In genomic region chr12:85150321-85151001, GRCm38 (mm10) we compare ENCODE assay signal across 7 mouse cellular contexts. TPM values are rescaled to one million over a fixed set of nuclear protein-coding genes. Genes with fewer than 3 reads are reported as not detected.
DNase-seq lines count a peak whose midpoint lies in the region; ATAC-seq and TF ChIP-seq lines count a peak whose summit lies in the region.

No protein-coding gene starts in this region.

- H3K36me3 ChIP-seq in lung, embryonic 16.5 days (ENCODE audit: control insufficient read depth, insufficient read depth, low read length) = no peaks in the 10 kb centered on the region
- H3K36me3 ChIP-seq in forebrain, postnatal 0 days (ENCODE audit: insufficient read depth) = peaks cover 12% of the 10 kb centered on the region
- H3K36me3 ChIP-seq in liver, embryonic 13.5 days = no peaks in the 10 kb centered on the region
- H3K36me3 ChIP-seq in stomach, embryonic 16.5 days (ENCODE audit: control insufficient read depth, insufficient read depth, low read length) = no peaks in the 10 kb centered on the region

- no peak for DNase-seq in lung, postnatal 10 days
- no peak for DNase-seq in forebrain, postnatal 0 days
- DNase-seq in liver, embryonic 13.5 days = no peak
- no peak for DNase-seq in spleen, postnatal 14 days (ENCODE audit: low spot score in 2 of 2)
- no peak for DNase-seq in gastrocnemius, postnatal 25 days

- WGBS in lung, embryonic 16.5 days = 8% methylated on average over 20 of the region's 20 CpGs
- WGBS in forebrain, postnatal 0 days = 8% methylated on average over 20 of the region's 20 CpGs
- 20% methylated on average over 20 of the region's 20 CpGs for WGBS in liver, embryonic 13.5 days (ENCODE audit: insufficient replicate concordance)
- WGBS in stomach, embryonic 16.5 days = 17% methylated on average over 20 of the region's 20 CpGs

- peak overlapping the region; percentile 24 for H3K4me3 ChIP-seq in lung, embryonic 16.5 days (ENCODE audit: low read length)
- peak overlapping the region; percentile 64 for H3K4me3 ChIP-seq in forebrain, postnatal 0 days (ENCODE audit: low read depth, low read length)
- H3K4me3 ChIP-seq in liver, embryonic 13.5 days (replicated peaks) = peak overlapping the region; percentile 38
- peak overlapping the region; percentile 26 for H3K4me3 ChIP-seq in stomach, embryonic 16.5 days (replicated peaks; ENCODE audit: low read length)

- peaks cover 5% of the 10 kb centered on the region; the same call in 1 of the 2 replicates for H3K27me3 ChIP-seq in lung, embryonic 16.5 days (ENCODE audit: control insufficient read depth, insufficient read depth, low read depth, low read length)
- no peaks in the 10 kb centered on the region for H3K27me3 ChIP-seq in forebrain, postnatal 0 days (ENCODE audit: insufficient read depth, low read length)
- H3K27me3 ChIP-seq in liver, embryonic 13.5 days = peaks cover 27% of the 10 kb centered on the region
- H3K27me3 ChIP-seq in stomach, embryonic 16.5 days (ENCODE audit: control insufficient read depth, insufficient read depth, low read length) = peaks cover 15% of the 10 kb centered on the region

- TF ChIP-seq CTCF in forebrain, postnatal 0 days (IDR thresholded peaks at IDR 0.05; ENCODE audit: low read depth) = no peak

- no peak overlapping the region for H3K27ac ChIP-seq in lung, embryonic 16.5 days (ENCODE audit: low read length)
- H3K27ac ChIP-seq in forebrain, postnatal 0 days (ENCODE audit: low read depth, low read length) = peak overlapping the region; percentile 59
- H3K27ac ChIP-seq in liver, embryonic 13.5 days = no peak overlapping the region
- no peak overlapping the region for H3K27ac ChIP-seq in stomach, embryonic 16.5 days (ENCODE audit: low read length)

- no peak for ATAC-seq in lung, embryonic 16.5 days (ENCODE audit: low read depth)
- ATAC-seq in forebrain, postnatal 0 days = no peak; the same call in 1 of the 2 replicates
- ATAC-seq in liver, embryonic 13.5 days (ENCODE audit: low read depth) = no peak
- no peak for ATAC-seq in stomach, embryonic 16.5 days (ENCODE audit: insufficient read depth, low FRiP score)

- peak overlapping the region; percentile 50 for H3K4me2 ChIP-seq in lung, embryonic 16.5 days (ENCODE audit: low read depth, low read length)
- H3K4me2 ChIP-seq in forebrain, postnatal 0 days (ENCODE audit: low read depth) = peak overlapping the region; percentile 79
- peak overlapping the region; percentile 65 for H3K4me2 ChIP-seq in liver, embryonic 13.5 days
- peak overlapping the region; percentile 44 for H3K4me2 ChIP-seq in stomach, embryonic 16.5 days (ENCODE audit: low read depth, low read length)

- H3K4me1 ChIP-seq in lung, embryonic 16.5 days (replicated peaks; ENCODE audit: control insufficient read depth, insufficient read depth, low read length) = peaks cover 25% of the 10 kb centered on the region
- peaks cover 7% of the 10 kb centered on the region; the same call in 1 of the 2 replicates for H3K4me1 ChIP-seq in forebrain, postnatal 0 days (ENCODE audit: insufficient read depth)
- H3K4me1 ChIP-seq in liver, embryonic 13.5 days (replicated peaks) = peaks cover 17% of the 10 kb centered on the region
- H3K4me1 ChIP-seq in stomach, embryonic 16.5 days (ENCODE audit: control insufficient read depth, insufficient read depth, low read length) = peaks cover 16% of the 10 kb centered on the region

- peak overlapping the region; percentile 2 for H3K9ac ChIP-seq in lung, embryonic 16.5 days (ENCODE audit: low read length)
- H3K9ac ChIP-seq in forebrain, postnatal 0 days = peak overlapping the region; percentile 83
- peak overlapping the region; percentile 56 for H3K9ac ChIP-seq in liver, embryonic 13.5 days
- peak overlapping the region; percentile 39 for H3K9ac ChIP-seq in stomach, embryonic 16.5 days (ENCODE audit: low read length)

- no peaks in the 10 kb centered on the region for H3K9me3 ChIP-seq in lung, embryonic 16.5 days (ENCODE audit: control insufficient read depth, low read length)
- H3K9me3 ChIP-seq in forebrain, postnatal 0 days (ENCODE audit: low read length) = no peaks in the 10 kb centered on the region
- no peaks in the 10 kb centered on the region for H3K9me3 ChIP-seq in liver, embryonic 13.5 days (replicated peaks)
- no peaks in the 10 kb centered on the region for H3K9me3 ChIP-seq in stomach, embryonic 16.5 days (replicated peaks; ENCODE audit: control insufficient read depth, low read length)

RNA-seq across cellular contexts. Expression of gene Rps6kl1, which starts 0.6 kb away (rescaled TPM):
- 0.94 and 1.6 TPM in 2 replicates for polyA plus RNA-seq in lung, embryonic 16.5 days (2015; fragmentation: Nextera tagmentation; extraction: Ambion mirVana)
- total RNA-seq in forebrain, postnatal 0 days (2014; rRNA removed) = 32.9 and 33.8 TPM in 2 replicates
- polyA plus RNA-seq in forebrain, postnatal 0 days (2015; fragmentation: Nextera tagmentation; extraction: Ambion mirVana) = 28.9 and 31.6 TPM in 2 replicates
- 0.73 and 0.74 TPM in 2 replicates for polyA plus RNA-seq in liver, embryonic 13.5 days (2015; fragmentation: Nextera tagmentation; extraction: Ambion mirVana)
- polyA plus RNA-seq in stomach, embryonic 16.5 days (2015; fragmentation: Nextera tagmentation; extraction: Ambion mirVana) = 1.3 and 1.8 TPM in 2 replicates
- total RNA-seq in gastrocnemius, postnatal 25 days (2021) = 1 to 10 TPM in 1 of 2 experiments, under 1 TPM in 1; 0.95 to 1.1 TPM

RNA-seq across cellular contexts. Expression of gene Pgf, which starts 27.1 kb away (rescaled TPM):
- 9.7 and 9.9 TPM in 2 replicates for polyA plus RNA-seq in lung, embryonic 16.5 days (2015; fragmentation: Nextera tagmentation; extraction: Ambion mirVana)
- 5.3 and 7.8 TPM in 2 replicates for total RNA-seq in forebrain, postnatal 0 days (2014; rRNA removed)
- polyA plus RNA-seq in forebrain, postnatal 0 days (2015; fragmentation: Nextera tagmentation; extraction: Ambion mirVana) = 7.6 and 8.9 TPM in 2 replicates
- 0.50 and 0.60 TPM in 2 replicates for polyA plus RNA-seq in liver, embryonic 13.5 days (2015; fragmentation: Nextera tagmentation; extraction: Ambion mirVana)
- 14.9 and 16.3 TPM in 2 replicates for polyA plus RNA-seq in stomach, embryonic 16.5 days (2015; fragmentation: Nextera tagmentation; extraction: Ambion mirVana)
- total RNA-seq in gastrocnemius, postnatal 25 days (2021) = 1 to 10 TPM; 1.3 to 1.8 TPM

RNA-seq across cellular contexts. Expression of gene Dlst, which starts 39.8 kb away (rescaled TPM):
- 110 TPM in 2 replicates for polyA plus RNA-seq in lung, embryonic 16.5 days (2015; fragmentation: Nextera tagmentation; extraction: Ambion mirVana)
- total RNA-seq in forebrain, postnatal 0 days (2014; rRNA removed) = 109 and 121 TPM in 2 replicates
- 80.8 and 92.8 TPM in 2 replicates for polyA plus RNA-seq in forebrain, postnatal 0 days (2015; fragmentation: Nextera tagmentation; extraction: Ambion mirVana)
- polyA plus RNA-seq in liver, embryonic 13.5 days (2015; fragmentation: Nextera tagmentation; extraction: Ambion mirVana) = 80.7 and 93.4 TPM in 2 replicates
- polyA plus RNA-seq in stomach, embryonic 16.5 days (2015; fragmentation: Nextera tagmentation; extraction: Ambion mirVana) = 113 TPM in 2 replicates
- total RNA-seq in gastrocnemius, postnatal 25 days (2021) = 100 to 1,000 TPM; 326 to 330 TPM

RNA-seq across cellular contexts. Expression of gene Prox2, which starts 39.9 kb away (rescaled TPM):
- 6.3 and 6.4 TPM in 2 replicates for polyA plus RNA-seq in lung, embryonic 16.5 days (2015; fragmentation: Nextera tagmentation; extraction: Ambion mirVana)
- 0.23 and 1.4 TPM in 2 replicates for total RNA-seq in forebrain, postnatal 0 days (2014; rRNA removed)
- polyA plus RNA-seq in forebrain, postnatal 0 days (2015; fragmentation: Nextera tagmentation; extraction: Ambion mirVana) = 0.84 and 1.4 TPM in 2 replicates
- 3.0 and 3.1 TPM in 2 replicates for polyA plus RNA-seq in liver, embryonic 13.5 days (2015; fragmentation: Nextera tagmentation; extraction: Ambion mirVana)
- polyA plus RNA-seq in stomach, embryonic 16.5 days (2015; fragmentation: Nextera tagmentation; extraction: Ambion mirVana) = 2.9 and 3.0 TPM in 2 replicates
- total RNA-seq in gastrocnemius, postnatal 25 days (2021) = 1 to 10 TPM; 2.2 to 2.3 TPM

Comparison
In these comparisons a context has a peak if more than half of its experiments do, and no peak if none do; other contexts are left out.
1. H3K9ac ChIP-seq: peak in every context shown above with its lines; median percentile 83 in forebrain, postnatal 0 days; 56 in liver, embryonic 13.5 days; 39 in stomach, embryonic 16.5 days; 2 in lung, embryonic 16.5 days.
2. RNA of gene Rps6kl1, which starts 0.6 kb away (polyA plus RNA-seq): 28.9 to 31.6 TPM in forebrain, postnatal 0 days; 1.3 to 1.8 TPM in stomach, embryonic 16.5 days, 0.94 to 1.6 TPM in lung, embryonic 16.5 days and 0.73 to 0.74 TPM in liver, embryonic 13.5 days; every median in the first group is over 10 times any median in the second.
3. Peak in every context shown above with its lines, with median percentiles within 50 percentile points of each other: H3K4me2 ChIP-seq and H3K4me3 ChIP-seq.